Mouse (Mus musculus) ovary, postnatal 36 days (tissue): ENCODE measurements around the gene Synj2.

Experiments used
- DNase-seq: peaks from one replicate; pipeline ENCODE4 v3.0.0; 2022; ENCODE audit warnings: low spot score, mixed read lengths

Gene Synj2

GRCm38 (mm10) chr17:5975099-5975977 lies 34.3 kb downstream of the Synj2 start:
- no peak for DNase-seq

- DNase-seq = no peak
Observed at GRCm38 (mm10) chr17:5976221-5977055, 35.4 kb downstream of the Synj2 start.

GRCm38 (mm10) chr17:5977056-5977920 lies 36.2 kb downstream of the Synj2 start:
- no peak for DNase-seq

GRCm38 (mm10) chr17:5977921-5978504 lies 36.9 kb downstream of the Synj2 start:
- DNase-seq = no peak

GRCm38 (mm10) chr17:5978505-5979077 lies 37.5 kb downstream of the Synj2 start:
- DNase-seq = no peak

- no peak for DNase-seq
Observed at GRCm38 (mm10) chr17:5980860-5981259, 39.8 kb downstream of the Synj2 start.

- DNase-seq = no peak
Observed at GRCm38 (mm10) chr17:5983150-5983549, 42.1 kb downstream of the Synj2 start.

- DNase-seq = no peak
Observed at GRCm38 (mm10) chr17:5983901-5984300, 42.8 kb downstream of the Synj2 start.

- DNase-seq = no peak
Observed at GRCm38 (mm10) chr17:5984700-5985231, 43.7 kb downstream of the Synj2 start.

GRCm38 (mm10) chr17:5985271-5985670 lies 44.2 kb downstream of the Synj2 start:
- DNase-seq = no peak

- DNase-seq = no peak
Observed at GRCm38 (mm10) chr17:5987271-5988056, 46.4 kb downstream of the Synj2 start.

- no peak for DNase-seq
Observed at GRCm38 (mm10) chr17:5988102-5988501, 47.0 kb downstream of the Synj2 start.

- DNase-seq = no peak
Observed at GRCm38 (mm10) chr17:5992866-5993580, 51.9 kb downstream of the Synj2 start.

- no peak for DNase-seq
Observed at GRCm38 (mm10) chr17:5993581-5994260, 52.6 kb downstream of the Synj2 start.

GRCm38 (mm10) chr17:5994606-5995005 lies 53.5 kb downstream of the Synj2 start:
- no peak for DNase-seq

- no peak for DNase-seq
Observed at GRCm38 (mm10) chr17:5996589-5996988, 55.5 kb downstream of the Synj2 start.

- DNase-seq = peak; percentile 50
Observed at GRCm38 (mm10) chr17:5997380-5998234, 56.5 kb downstream of the Synj2 start.

GRCm38 (mm10) chr17:5998235-5998500 lies 57.1 kb downstream of the Synj2 start:
- no peak for DNase-seq
